Mouse (Mus musculus): ENCODE results near the gene Wdr4.
"Not testable (repeated sequence)": the region's sequence is repeated elsewhere in the genome, so short reads cannot be mapped to it uniquely, and the experiment has no call there.

Wdr4 gene

GRCm38 (mm10) chr17:31519946-31520838 lies at the start of gene Wdr4, which contains the start of gene Ndufv3:
TSS of gene Wdr4 (minus strand) at chr17:31519980.
TSS of gene Ndufv3 (plus strand) at chr17:31520115.
- DNase-seq (ENCODE audit: low spot score), result peak; percentile 93

GRCm38 (mm10) chr17:31566276-31566675 lies 46.5 kb upstream of the Wdr4 start:
- DNase-seq (ENCODE audit: low spot score), result no peak

DNA sequence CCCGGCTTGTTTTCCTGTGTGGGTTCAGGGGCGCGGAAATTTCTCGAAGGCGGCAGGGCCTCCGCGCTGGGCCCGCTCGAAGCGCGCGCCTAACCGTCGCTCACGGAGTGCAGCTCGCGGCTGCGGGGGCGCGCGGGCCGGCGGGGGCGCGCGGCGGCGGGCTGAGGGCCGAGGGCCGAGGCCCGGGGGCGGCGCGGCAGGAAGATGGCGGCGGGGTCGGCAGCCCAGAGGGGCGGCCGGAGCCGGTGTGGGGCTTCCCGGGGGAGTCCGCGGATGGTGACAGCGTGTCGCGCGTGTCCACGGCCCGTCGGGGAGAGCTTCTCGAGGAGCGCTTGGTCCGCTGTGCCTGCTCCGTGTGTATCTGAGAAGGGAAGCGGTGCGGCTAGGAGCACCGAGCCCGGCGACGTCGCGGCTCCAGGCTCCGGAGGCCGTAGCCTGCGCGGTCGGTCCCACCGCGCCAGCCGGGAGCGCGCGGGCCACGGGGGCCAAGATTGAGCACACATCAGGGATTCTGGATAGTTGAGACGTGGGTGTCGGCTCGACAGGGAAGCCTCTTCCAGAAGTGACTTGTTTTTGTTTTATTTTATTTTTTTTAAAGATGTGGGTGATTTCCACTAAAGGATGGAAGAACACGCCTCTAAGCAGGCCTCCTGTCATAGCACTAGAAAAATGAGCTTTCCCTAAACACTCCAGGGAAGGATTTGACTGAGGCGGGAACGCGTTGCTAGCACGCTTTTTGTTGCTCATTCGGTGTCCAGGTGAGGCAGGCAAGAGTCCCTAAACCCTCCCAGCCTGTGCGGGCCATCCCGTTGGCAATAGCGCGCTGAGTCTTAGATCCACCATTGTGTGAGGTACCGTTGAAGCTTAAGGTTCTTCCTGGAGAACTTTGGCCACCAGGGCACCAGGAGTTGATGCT lies 45.6 kb upstream of the Wdr4 start:
- DNase-seq (ENCODE audit: low spot score), result peak; percentile 41

- no peak for DNase-seq (ENCODE audit: low spot score)
Observed at GRCm38 (mm10) chr17:31564858-31565140, 45.0 kb upstream of the Wdr4 start.

DNA sequence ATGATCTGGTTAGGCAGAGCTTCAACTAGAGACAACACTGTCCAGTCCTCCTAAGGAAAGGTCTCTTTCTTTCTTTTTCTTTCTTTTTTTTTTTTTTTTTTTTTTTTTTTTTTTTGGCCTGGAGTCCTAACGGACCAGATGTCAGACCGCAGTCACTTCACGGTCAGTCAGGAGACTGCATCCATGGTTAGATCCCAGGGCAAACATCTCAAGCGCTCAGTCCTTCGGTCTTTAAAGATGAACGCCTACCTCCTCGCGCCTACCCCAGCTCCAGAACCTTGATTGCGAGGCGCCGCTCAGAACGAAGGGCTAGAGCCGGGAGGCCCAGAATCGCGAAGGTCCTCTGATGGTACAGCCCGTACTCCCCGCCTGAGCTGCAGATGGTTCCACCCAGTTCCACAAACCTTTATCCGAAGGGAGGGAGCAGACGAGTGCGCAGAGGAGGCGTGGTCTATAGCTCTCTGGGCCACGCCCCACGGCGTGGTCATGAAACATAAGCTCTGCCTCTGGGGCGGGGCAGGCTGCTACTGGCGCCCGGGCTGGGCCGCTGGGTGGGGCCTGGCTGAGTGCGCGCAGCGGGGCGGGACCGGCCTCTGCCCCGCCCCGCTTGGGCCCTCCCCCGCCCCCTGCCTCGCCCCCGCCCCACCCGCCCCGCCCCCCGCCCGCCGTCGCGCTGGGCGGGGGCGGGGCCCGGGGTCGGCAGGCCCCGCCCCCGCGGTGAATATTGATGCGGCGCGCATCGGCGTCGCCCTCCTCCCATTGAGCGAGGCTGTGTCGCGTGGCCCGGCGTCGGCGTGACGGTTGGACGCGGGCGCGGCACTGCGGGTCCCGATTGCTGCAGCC lies 44.5 kb upstream of the Wdr4 start, which contains the start of gene Pknox1:
Gene Pknox1, plus strand, starts transcription at position 720 of the 843 bp plus-strand sequence.
- peak; percentile 89 for DNase-seq (ENCODE audit: low spot score)

- no peak for DNase-seq (ENCODE audit: low spot score)
Observed at GRCm38 (mm10) chr17:31563632-31564014, 43.8 kb upstream of the Wdr4 start.

- no peak for DNase-seq (ENCODE audit: low spot score)
Observed at GRCm38 (mm10) chr17:31559021-31559789, 39.4 kb upstream of the Wdr4 start.

GRCm38 (mm10) chr17:31557947-31558542 lies 38.3 kb upstream of the Wdr4 start:
- no peak for DNase-seq (ENCODE audit: low spot score)

- no peak for DNase-seq (ENCODE audit: low spot score)
Observed at GRCm38 (mm10) chr17:31557124-31557880, 37.5 kb upstream of the Wdr4 start.

DNA sequence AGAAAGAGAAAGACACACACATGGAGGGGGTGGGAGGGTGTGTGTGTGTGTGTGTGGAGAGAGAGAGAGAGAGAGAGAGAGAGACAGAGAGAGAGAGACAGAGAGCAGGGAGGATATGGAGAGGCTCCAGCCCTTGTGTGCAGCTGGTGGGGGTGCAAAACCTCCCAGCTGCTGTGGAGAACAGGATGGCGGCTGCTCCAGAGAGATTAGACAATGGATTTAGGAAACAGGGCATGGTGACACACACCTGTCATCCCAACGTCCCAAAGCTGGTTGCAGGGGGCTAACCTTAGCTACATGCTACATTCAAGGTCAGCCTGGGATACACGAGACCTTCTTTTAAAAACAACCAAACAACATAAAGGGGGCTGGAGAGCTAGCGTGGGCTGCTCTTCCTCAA lies 36.5 kb upstream of the Wdr4 start:
- DNase-seq (ENCODE audit: low spot score), result no peak

DNA sequence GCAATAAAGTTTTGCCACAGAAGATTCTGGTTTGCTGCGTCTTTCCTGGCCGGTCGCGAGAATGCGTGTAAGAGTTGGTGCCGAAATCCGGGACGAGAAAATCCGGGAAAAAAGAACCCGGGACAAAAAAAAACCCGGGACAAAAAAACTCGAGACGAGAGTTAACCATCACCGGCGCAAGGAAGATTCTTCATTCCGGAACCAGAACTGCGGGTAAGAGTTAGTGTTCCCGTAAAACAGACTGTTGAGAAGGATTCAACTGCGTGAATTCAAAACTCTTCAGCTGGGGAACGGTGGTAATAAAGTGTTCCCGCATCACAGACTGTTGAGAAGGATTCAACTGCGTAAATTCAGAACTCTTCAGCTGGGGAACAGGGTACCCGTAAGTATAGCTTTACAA lies 32.8 kb upstream of the Wdr4 start:
- not testable (repeated sequence) for DNase-seq (ENCODE audit: low spot score)

DNA sequence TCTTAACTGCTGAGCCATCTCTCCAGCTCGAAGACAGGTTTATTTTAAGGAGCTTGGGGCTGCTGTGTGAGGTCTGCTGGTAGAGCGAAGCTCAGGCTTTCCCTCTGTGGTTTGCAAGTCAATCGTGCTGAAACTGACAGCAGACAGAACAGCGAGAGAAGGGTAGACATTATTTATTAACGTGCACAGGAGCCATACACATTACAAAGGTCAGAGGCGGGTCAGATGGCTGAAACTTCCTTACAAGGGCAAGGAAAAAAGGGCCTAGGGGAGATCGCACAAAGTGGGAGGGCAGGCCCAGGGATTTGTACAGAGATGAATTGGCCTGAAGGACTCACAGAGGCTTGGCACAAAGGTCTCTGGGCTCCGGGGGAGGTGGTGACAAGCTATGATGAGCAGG lies 29.6 kb upstream of the Wdr4 start:
- no peak for DNase-seq (ENCODE audit: low spot score)

DNA sequence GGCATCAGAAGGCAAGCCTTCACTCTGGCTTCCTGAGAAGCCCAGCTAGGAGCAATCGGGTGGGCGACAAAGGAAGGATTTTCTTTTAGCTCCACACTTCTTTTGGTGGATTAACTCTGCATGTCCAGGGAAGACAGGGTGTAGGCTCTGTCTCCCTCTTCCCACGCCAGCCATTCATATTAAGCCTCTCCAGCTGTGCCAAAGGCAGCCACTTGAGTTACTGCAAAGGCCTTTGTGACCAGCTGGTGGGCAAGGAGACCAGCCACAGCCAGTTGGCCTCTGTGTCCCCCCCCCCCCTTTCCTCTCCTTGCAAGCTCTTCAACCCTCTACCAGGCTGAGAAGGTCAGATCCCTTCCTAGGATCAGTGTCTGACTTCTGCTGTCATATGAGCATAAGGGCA lies 28.2 kb upstream of the Wdr4 start:
- DNase-seq (ENCODE audit: low spot score), result no peak

- no peak for DNase-seq (ENCODE audit: low spot score)
Observed at GRCm38 (mm10) chr17:31546444-31547196, 26.8 kb upstream of the Wdr4 start.

GRCm38 (mm10) chr17:31543574-31543973 lies 23.8 kb upstream of the Wdr4 start:
- no peak for DNase-seq (ENCODE audit: low spot score)

- DNase-seq (ENCODE audit: low spot score), result no peak
Observed at GRCm38 (mm10) chr17:31541460-31541831, 21.7 kb upstream of the Wdr4 start.

DNA sequence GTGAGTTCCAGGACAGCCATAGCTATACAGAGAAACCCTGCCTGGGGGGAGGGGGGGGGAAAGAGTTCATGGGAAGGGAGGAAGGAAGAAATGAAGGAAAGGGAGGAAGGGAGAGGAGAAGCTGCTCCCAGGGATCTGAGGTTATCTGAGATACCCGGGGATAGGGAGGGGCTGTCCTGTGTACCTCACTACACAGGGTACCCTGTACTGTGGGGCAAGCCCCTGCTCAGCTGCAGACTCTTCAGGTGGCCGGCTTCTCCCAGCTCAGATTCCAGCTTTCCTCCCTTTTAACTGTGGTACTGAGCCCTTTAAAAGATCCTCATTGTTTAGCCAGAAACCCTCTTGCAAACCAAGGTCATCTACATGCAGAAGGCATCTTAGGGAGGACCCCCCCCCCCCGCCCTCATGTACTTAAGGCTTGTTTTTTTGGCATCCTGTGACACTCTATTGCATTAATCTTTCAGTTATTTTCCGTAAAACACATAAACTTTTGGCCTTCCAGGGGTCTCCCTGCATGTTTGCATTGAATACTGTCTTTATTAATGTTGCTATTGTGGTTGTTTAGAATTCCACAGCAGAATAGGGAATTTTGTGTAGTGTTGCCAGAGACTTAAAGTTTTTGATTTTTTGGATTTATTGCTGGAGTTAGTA lies 21.2 kb upstream of the Wdr4 start:
- DNase-seq (ENCODE audit: low spot score), result no peak

DNA sequence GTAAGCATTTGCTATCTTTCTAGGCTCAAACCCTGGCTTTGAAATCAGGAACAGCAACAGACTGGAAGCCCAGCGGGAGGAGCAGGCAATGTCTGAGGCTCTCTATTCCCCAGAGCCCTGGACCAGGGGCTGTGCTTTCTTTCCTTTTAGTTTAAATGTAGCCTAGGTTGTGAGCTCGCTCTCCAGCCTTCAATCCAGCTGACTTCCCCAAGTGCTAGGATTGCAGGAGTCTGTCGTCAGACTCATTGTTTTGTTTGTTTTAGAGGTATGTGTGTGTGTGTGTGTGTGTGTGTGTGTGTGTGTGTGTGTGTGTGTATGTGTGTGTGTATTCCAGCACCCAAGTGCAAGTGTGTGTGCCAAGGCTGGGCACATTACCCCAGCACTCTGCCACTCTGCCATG lies 20.3 kb upstream of the Wdr4 start:
- no peak for DNase-seq (ENCODE audit: low spot score)

Data from ovary, postnatal 10 days (tissue).